Mouse (Mus musculus): ENCODE results near the gene Krt32.

Gene Krt32

GRCm38 (mm10) chr11:100087861-100088260 is at the start of gene Krt32:
Krt32 (minus strand) TSS chr11:100088226.
- DNase-seq (ENCODE audit: low read depth) = no peak

GRCm38 (mm10) chr11:100137693-100138092 is 49.7 kb upstream of the Krt32 start:
- no peak for DNase-seq (ENCODE audit: low read depth)

DNA sequence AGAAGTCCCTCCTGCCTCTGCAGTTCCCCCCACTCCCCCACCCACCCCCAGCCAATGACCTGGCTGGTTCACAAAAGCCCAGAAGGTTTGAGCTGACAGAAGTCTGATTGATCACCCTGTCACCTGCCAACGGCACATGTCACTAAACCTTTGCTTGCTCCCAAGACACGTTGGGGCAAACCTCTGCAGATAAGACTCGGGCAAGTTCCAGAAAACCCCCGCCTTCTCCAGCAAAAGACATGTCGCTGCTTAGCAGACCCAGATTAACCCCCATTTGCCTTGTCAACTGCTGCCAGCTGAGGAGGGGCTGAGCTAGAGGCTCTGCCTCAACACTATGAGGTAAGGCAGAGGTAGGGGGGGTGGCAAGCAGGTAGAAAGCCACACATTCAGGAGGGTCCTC is 48.5 kb upstream of the Krt32 start:
- DNase-seq (ENCODE audit: low read depth) = no peak

DNA sequence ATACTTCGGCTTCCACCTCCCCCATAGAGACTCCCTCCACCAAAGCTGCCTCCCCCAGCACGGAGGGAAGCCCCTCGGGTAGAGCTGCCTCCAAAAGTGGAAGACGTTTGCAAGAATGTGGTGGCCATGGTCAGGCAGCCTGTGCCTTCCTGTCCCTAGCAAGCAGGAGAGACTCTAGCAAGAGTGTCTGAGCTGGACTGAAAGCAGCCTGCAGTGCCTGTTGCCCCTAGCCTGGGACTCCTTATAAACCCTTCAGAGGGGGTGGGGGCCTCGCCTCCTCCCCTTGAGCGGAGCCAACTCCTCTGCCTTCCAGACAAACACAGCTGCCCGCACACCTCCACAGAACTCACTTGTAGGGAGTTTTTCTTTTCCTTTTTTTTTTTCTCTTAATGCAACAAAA is 47.7 kb upstream of the Krt32 start, which contains the start of gene Krt15:
Krt15 (minus strand) TSS at position 198 of the 400 bp plus-strand sequence.
- DNase-seq (ENCODE audit: low read depth) = no peak

DNA sequence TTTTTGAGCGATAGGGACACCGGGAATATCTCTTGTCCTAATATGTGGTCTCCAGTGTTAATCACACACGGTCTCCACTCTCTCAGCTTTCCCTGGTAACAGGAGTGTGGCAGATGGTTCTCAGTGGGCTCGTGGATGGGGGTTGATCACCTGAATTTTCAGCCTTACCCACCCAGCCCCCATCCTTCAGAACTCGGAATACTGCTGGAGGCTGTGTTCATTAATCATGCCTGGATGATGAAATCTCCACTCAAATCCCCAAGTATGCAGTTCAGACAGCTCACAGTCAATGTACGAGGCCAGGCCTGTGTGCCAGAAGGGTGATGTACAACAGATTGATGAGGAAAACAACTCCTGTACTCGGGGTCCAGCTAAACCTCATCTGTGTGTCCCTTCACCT is 36.9 kb upstream of the Krt32 start:
- DNase-seq (ENCODE audit: low read depth) = no peak

DNA sequence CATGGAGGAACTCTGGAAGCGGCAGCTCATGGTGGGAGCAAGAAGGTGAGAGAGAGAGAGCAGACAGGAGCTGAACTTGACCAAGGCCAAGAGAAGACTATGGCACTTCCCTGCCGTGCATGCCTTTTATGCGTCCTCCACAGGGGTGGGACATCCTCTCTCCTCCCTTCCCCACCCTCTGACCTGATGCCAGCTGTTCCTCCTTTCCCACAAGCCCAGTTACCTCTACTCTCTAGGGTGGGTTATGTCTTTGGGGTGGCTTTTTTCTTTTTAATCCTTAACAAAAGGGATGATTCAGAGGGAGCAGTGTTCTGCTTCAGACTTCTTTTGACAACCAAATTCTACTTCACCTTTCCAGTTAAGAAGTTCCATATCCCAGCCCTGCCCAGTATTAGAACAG is 33.4 kb upstream of the Krt32 start, which contains the start of gene Krt13:
Krt13 (minus strand) TSS at position 101 of the 400 bp plus-strand sequence.
- DNase-seq (ENCODE audit: low read depth) = no peak

DNA sequence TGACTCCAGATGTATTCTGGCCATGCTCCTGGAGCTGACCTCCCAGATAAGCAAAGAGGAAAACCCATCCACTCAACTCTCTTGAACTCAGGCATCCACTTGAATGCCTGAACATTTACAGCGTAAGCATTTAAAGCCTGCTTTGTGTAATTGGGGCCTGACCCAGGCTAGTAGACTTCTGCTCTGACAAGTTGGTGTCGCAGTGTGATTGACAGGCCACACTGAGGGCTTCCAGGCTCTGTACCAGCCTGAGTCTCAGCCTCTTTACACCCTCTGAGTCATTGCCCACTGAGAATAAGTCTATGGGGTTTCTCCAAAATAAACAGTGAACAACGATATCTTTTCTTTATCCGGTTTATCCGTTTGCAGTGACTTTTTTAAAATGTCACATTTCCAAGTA is 32.3 kb upstream of the Krt32 start:
- no peak for DNase-seq (ENCODE audit: low read depth)

- no peak for DNase-seq (ENCODE audit: low read depth)
Measured at GRCm38 (mm10) chr11:100113742-100114029, 25.7 kb upstream of the Krt32 start.

DNA sequence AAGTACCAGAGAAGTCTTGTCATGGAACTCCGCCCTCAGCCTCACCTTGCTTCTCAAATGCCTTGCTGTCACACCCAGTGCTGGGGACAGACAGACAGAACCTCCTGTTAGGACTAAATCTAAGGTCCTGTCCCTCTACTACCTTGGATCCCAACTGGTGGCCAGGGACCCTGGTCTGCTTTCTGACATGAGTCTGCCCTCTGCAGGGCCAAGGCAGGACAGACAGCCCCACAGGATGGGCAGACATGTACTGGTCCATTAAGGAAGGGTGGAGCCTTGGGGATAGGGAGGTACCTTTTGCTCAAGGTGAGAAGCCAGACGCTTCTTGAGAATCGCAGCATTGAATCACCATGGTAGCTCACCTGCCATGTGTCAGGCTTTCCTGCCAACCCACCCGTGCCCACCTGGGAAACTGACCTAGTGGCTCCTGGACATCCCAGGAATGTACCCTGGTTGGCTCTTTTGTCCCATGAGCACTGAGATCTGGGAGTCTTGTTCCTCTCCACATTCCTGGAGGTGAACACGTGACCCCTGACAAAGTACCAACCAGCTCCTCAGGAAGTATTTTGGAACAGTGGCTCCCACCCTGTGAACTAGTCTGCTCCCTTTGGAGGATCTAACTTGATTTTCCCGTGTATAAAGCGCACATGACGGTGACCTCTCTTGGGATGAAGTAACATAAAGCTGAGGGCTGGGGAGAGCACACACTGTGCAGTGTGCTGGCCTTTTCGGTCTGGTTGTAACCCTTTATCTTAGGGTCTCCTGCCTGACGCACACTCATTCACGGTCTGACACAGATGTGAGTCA is 25.1 kb upstream of the Krt32 start:
- no peak for DNase-seq (ENCODE audit: low read depth)

GRCm38 (mm10) chr11:100105576-100106122 is 17.6 kb upstream of the Krt32 start, which contains the start of gene Krt36:
Krt36 (minus strand) TSS chr11:100105626.
- DNase-seq (ENCODE audit: low read depth) = no peak

- no peak for DNase-seq (ENCODE audit: low read depth)
Measured at GRCm38 (mm10) chr11:100102693-100103429, 14.8 kb upstream of the Krt32 start.

GRCm38 (mm10) chr11:100100391-100100790 is 12.4 kb upstream of the Krt32 start:
- DNase-seq (ENCODE audit: low read depth) = no peak

GRCm38 (mm10) chr11:100097819-100098218 is 9.8 kb upstream of the Krt32 start:
- DNase-seq (ENCODE audit: low read depth) = no peak

DNA sequence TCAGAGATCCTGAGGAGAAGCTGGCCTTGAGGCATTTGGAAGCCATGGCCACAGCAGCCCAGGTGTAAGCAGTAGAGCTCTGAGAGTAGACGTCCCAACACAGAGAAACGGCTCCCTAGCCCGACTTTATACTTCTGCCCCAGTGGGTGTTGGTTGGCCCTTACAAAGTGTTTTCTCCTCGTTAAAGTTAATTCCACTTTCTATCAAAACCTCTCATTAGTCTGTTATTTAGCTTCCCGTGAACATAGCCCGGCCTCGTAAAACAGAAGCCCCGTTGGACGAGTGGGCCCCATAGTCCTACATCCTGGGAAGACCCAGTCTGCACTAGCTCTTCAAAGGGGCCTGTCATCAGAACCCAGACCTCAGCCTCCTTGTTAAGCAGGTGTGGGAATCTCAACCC is 8.1 kb upstream of the Krt32 start, which contains the start of gene Krt35:
Krt35 (minus strand) TSS at position 101 of the 400 bp plus-strand sequence.
- no peak for DNase-seq (ENCODE audit: low read depth)

DNA sequence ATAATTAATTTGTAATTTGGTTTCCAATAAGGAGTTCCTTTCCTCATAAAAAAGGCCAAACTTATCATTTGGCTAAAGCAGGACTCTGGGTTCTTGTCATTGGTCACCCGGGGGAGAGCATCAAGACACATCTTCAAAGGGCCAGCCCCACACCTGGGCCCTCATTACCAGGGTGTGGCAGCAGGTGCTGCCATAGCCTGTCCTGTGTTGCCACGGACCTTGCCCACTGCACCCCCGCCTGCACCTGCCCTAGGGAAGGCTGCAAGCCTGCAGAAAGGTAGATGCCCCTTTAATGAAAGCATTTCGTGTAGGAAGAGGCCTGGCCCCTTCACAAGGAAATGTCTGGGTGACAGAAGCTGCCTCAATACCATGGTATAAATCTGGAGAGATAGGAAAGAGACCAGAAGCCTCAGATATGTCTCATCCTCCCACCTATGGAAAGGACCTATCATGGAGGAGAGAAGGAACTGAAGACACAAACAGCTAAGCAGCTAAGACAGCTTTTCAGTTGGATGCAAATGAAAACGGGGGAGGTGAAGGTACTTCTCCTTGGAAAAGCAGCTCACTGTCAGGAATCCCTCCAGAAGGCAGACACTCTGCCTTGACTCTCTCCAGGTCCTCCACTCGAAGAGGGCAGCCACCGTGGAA is 476 bp upstream of the Krt32 start:
- no peak for DNase-seq (ENCODE audit: low read depth)

DNA sequence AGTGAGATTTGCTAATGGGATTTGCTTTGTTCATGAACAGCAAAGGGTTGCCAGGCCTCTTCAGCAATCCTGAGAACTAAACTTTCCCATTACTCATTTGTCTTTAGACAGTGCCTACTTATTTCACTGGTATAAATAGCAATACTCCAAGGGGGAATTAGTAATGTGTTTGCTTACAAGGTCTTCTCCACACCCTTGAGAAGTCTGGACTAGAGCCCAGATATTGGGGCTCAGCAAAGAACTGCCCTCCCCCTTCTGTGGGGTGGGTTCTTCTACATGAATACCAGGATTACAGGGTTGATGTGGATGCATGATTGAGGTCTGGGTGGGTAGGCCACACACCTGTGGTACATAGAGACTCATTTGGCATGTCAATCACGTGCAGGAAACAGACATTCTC is 14.2 kb downstream of the Krt32 start:
- no peak for DNase-seq (ENCODE audit: low read depth)

- DNase-seq (ENCODE audit: low read depth) = no peak
Measured at GRCm38 (mm10) chr11:100067293-100068036, 20.6 kb downstream of the Krt32 start.

GRCm38 (mm10) chr11:100066236-100067010 is 21.6 kb downstream of the Krt32 start:
- no peak for DNase-seq (ENCODE audit: low read depth)

GRCm38 (mm10) chr11:100058875-100059274 is 29.2 kb downstream of the Krt32 start:
- DNase-seq (ENCODE audit: low read depth) = no peak

DNA sequence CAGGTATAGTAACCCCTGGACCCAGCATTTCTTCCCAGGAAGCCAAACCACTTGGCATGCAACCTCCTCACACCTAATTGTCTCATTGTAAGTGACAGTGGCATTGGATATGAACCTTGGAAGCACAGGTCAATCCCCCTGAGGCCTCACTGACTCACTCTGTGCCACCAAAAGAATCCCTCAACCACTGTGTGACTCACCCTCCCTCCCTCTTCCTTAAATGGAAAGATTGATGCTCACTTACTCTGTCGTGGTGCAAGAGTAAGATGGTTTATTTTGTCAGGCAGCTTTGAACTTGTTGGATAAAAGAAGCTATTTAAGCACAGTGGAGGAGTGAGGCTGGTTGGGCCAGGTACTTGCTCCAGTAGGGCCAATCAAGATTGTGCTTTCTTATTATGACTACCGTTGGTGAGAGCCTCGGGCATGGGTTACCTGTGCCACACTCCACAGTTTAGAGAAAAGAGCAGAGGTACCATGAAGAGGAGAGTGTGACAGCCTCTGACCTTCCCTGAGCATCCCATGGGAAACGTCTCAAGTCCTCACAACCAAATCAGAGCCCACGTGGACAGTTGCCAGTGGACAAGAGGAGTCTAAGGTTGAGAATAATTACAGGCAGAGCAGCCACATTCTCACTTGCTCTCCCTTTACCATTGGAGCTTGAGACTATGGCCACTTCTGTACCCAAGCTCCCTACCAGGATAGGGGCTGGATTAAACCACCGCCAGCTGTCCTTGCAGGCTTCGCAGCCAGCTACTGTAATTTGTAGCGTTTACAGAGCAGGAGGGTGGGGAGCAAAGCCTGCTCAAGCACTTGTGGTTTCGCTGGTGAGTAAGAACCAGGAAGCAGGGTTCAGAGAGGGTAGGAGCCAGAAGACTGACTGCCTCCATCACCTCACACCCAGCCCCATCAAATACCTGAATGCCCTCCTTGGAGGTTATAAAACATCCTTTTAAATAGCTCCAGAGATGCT is 32.1 kb downstream of the Krt32 start:
- DNase-seq (ENCODE audit: low read depth) = no peak
